Comparison of ENCODE assay signal across 15 mouse cellular contexts in genomic region chr5:142495321-142496096, GRCm38 (mm10). TPM values are rescaled to one million over a fixed set of nuclear protein-coding genes. Genes with fewer than 3 reads are reported as not detected.
DNase-seq lines count a peak whose midpoint lies in the region; ATAC-seq lines count a peak whose summit lies in the region.
"Had no signal": no experiment of that assay in that cellular context is flagged by ENCODE, and none has a peak within 500 bp of the region (broad histone marks: within the 10 kb centered on the region; RNA-seq: fewer than 3 reads in every experiment).

No protein-coding gene starts in this region.

- DNase-seq in heart, postnatal 4 days, result no peak
- peak; percentile 23 for DNase-seq in midbrain, embryonic 14.5 days
- no peak for DNase-seq in midbrain, embryonic 10.5 days (ENCODE audit: low spot score)
- DNase-seq in cerebellum, adult 11-12 months, result peak; percentile 83
- DNase-seq in right cerebral cortex, postnatal 14 days, result no peak
- no peak for DNase-seq in thymus, postnatal 10 days (ENCODE audit: low spot score in 2 of 2)
- DNase-seq: lung, postnatal 4 days; thymus, postnatal 4 days had no signal

- H3K9me3 ChIP-seq in heart, embryonic 12.5 days (replicated peaks), result no peaks in the 10 kb centered on the region
- H3K9me3 ChIP-seq in midbrain, embryonic 14.5 days (ENCODE audit: control insufficient read depth, low read length), result no peaks in the 10 kb centered on the region
- H3K9me3 ChIP-seq in midbrain, embryonic 10.5 days (replicated peaks), result no peaks in the 10 kb centered on the region
- H3K9me3 ChIP-seq in limb, embryonic 12.5 days, result no peaks in the 10 kb centered on the region

- 0 out of 2 replicates have a peak overlapping the region, but pooled peaks have one; percentile 23 for H3K9ac ChIP-seq in heart, embryonic 12.5 days
- H3K9ac ChIP-seq in midbrain, embryonic 14.5 days (replicated peaks; ENCODE audit: low read length), result no peak overlapping the region
- no peak overlapping the region for H3K9ac ChIP-seq in limb, embryonic 12.5 days (replicated peaks)

- no peaks in the 10 kb centered on the region for H3K27me3 ChIP-seq in heart, embryonic 12.5 days (replicated peaks)
- no peaks in the 10 kb centered on the region for H3K27me3 ChIP-seq in midbrain, embryonic 14.5 days (ENCODE audit: control insufficient read depth, insufficient read depth, low read length)
- H3K27me3 ChIP-seq in midbrain, embryonic 10.5 days (ENCODE audit: low read depth, poor library complexity, severe bottlenecking), result no peaks in the 10 kb centered on the region; the same call in 1 of the 2 replicates
- no peaks in the 10 kb centered on the region for H3K27me3 ChIP-seq in limb, embryonic 12.5 days

- 0 out of 2 replicates have a peak overlapping the region, but pooled peaks have one; percentile 10 for H3K4me2 ChIP-seq in heart, embryonic 12.5 days
- H3K4me2 ChIP-seq in midbrain, embryonic 14.5 days (ENCODE audit: low read length), result no peak overlapping the region
- no peak overlapping the region for H3K4me2 ChIP-seq in limb, embryonic 12.5 days

- H3K36me3 ChIP-seq in heart, embryonic 12.5 days, result 0 out of 2 replicates have a peak, but pooled peaks cover 3% of the 10 kb centered on the region
- peaks cover 11% of the 10 kb centered on the region; the same call in 1 of the 2 replicates for H3K36me3 ChIP-seq in midbrain, embryonic 14.5 days (ENCODE audit: control insufficient read depth, insufficient read depth, low read length)
- no peaks in the 10 kb centered on the region for H3K36me3 ChIP-seq in midbrain, embryonic 10.5 days
- H3K36me3 ChIP-seq in limb, embryonic 12.5 days, result no peaks in the 10 kb centered on the region

- WGBS in heart, embryonic 12.5 days, result 50% methylated on average over 14 of the region's 14 CpGs
- 56% methylated on average over 14 of the region's 14 CpGs for WGBS in midbrain, embryonic 14.5 days
- 71% methylated on average over 14 of the region's 14 CpGs for WGBS in midbrain, embryonic 10.5 days
- WGBS in limb, embryonic 12.5 days, result 48% methylated on average over 14 of the region's 14 CpGs

- H3K27ac ChIP-seq in heart, embryonic 12.5 days (ENCODE audit: poor library complexity, severe bottlenecking), result peak overlapping the region; percentile 55
- no peak overlapping the region for H3K27ac ChIP-seq in midbrain, embryonic 14.5 days (replicated peaks; ENCODE audit: low read depth, low read length)
- H3K27ac ChIP-seq in midbrain, embryonic 10.5 days (replicated peaks), result no peak overlapping the region
- 0 out of 2 replicates have a peak overlapping the region, but pooled peaks have one; percentile 17 for H3K27ac ChIP-seq in limb, embryonic 12.5 days
- H3K27ac ChIP-seq: kidney, postnatal 0 days had no signal

- ATAC-seq in heart, embryonic 12.5 days (ENCODE audit: insufficient number of reproducible peaks, low FRiP score), result no peak
- ATAC-seq in midbrain, embryonic 14.5 days (ENCODE audit: low FRiP score, low TSS enrichment), result no peak
- ATAC-seq in limb, embryonic 12.5 days (ENCODE audit: insufficient number of reproducible peaks, insufficient read depth, low FRiP score, low TSS enrichment, low read depth), result no peak
- ATAC-seq: inflammation-experienced regulatory T-cells, adult 6 months had no signal

- H3K4me3 ChIP-seq in heart, embryonic 12.5 days, result no peak overlapping the region
- no peak overlapping the region for H3K4me3 ChIP-seq in midbrain, embryonic 14.5 days (replicated peaks; ENCODE audit: low read depth, low read length)
- H3K4me3 ChIP-seq in midbrain, embryonic 10.5 days, result no peak overlapping the region
- H3K4me3 ChIP-seq in limb, embryonic 12.5 days (replicated peaks), result no peak overlapping the region
- H3K4me3 ChIP-seq: erythroblast, embryonic 14.5 days had no signal

- H3K4me1 ChIP-seq in heart, embryonic 12.5 days (replicated peaks), result peaks cover 23% of the 10 kb centered on the region
- no peaks in the 10 kb centered on the region for H3K4me1 ChIP-seq in midbrain, embryonic 14.5 days (ENCODE audit: control insufficient read depth, insufficient read depth, low read length)
- peaks cover 7% of the 10 kb centered on the region for H3K4me1 ChIP-seq in midbrain, embryonic 10.5 days
- peaks cover 25% of the 10 kb centered on the region for H3K4me1 ChIP-seq in limb, embryonic 12.5 days (replicated peaks)

RNA-seq across cellular contexts. Expression of gene Ap5z1, which starts 31.8 kb away (rescaled TPM):
- 7.3 and 9.9 TPM in 2 replicates for polyA plus RNA-seq in heart, embryonic 12.5 days (2016; fragmentation: Nextera tagmentation; extraction: Ambion mirVana)
- 1 to 10 TPM; 6.0 to 8.2 TPM for total RNA-seq in heart, postnatal 4 days (2021)
- 12.6 and 13.9 TPM in 2 replicates for polyA plus RNA-seq in midbrain, embryonic 14.5 days (2014; fragmentation: Nextera tagmentation; extraction: Ambion mirVana)
- polyA plus RNA-seq in midbrain, embryonic 10.5 days (2016; fragmentation: Nextera tagmentation; extraction: Ambion mirVana), result 12.3 and 14.6 TPM in 2 replicates
- polyA plus RNA-seq in limb, embryonic 12.5 days (2016; fragmentation: Nextera tagmentation; extraction: Ambion mirVana), result 8.8 and 9.2 TPM in 2 replicates

RNA-seq across cellular contexts. Expression of gene Papolb, which starts 34.4 kb away (rescaled TPM):
- polyA plus RNA-seq in heart, embryonic 12.5 days (2016; fragmentation: Nextera tagmentation; extraction: Ambion mirVana), result 0.24 and 0.33 TPM in 2 replicates
- total RNA-seq in heart, postnatal 4 days (2021), result under 1 TPM; 0.18 to 0.19 TPM
- polyA plus RNA-seq in midbrain, embryonic 14.5 days (2014; fragmentation: Nextera tagmentation; extraction: Ambion mirVana), result 0.32 and 0.34 TPM in 2 replicates
- polyA plus RNA-seq in midbrain, embryonic 10.5 days (2016; fragmentation: Nextera tagmentation; extraction: Ambion mirVana), result 0.15 and 0.20 TPM in 2 replicates
- polyA plus RNA-seq in limb, embryonic 12.5 days (2016; fragmentation: Nextera tagmentation; extraction: Ambion mirVana), result 0.13 and 0.27 TPM in 2 replicates
- total RNA-seq: neutrophil, adult 5-6 weeks had no signal
- polyA plus RNA-seq: erythroblast, embryonic 14.5 days; inflammation-experienced regulatory T-cells, adult 6 months; liver, embryonic 16.5 days had no signal

RNA-seq across cellular contexts. Expression of gene Radil, which starts 55.4 kb away (rescaled TPM):
- 9.4 and 10.8 TPM in 2 replicates for polyA plus RNA-seq in heart, embryonic 12.5 days (2016; fragmentation: Nextera tagmentation; extraction: Ambion mirVana)
- 1 to 10 TPM; 3.7 to 5.6 TPM for total RNA-seq in heart, postnatal 4 days (2021)
- polyA plus RNA-seq in midbrain, embryonic 14.5 days (2014; fragmentation: Nextera tagmentation; extraction: Ambion mirVana), result 13.6 and 16.9 TPM in 2 replicates
- 4.9 and 6.1 TPM in 2 replicates for polyA plus RNA-seq in midbrain, embryonic 10.5 days (2016; fragmentation: Nextera tagmentation; extraction: Ambion mirVana)
- 2.8 and 4.4 TPM in 2 replicates for polyA plus RNA-seq in limb, embryonic 12.5 days (2016; fragmentation: Nextera tagmentation; extraction: Ambion mirVana)
- total RNA-seq: neutrophil, adult 5-6 weeks had no signal
- polyA plus RNA-seq: inflammation-experienced regulatory T-cells, adult 6 months had no signal

Comparison
In these comparisons a context has a peak if more than half of its experiments do, and no peak if none do; other contexts are left out.
1. DNase-seq: peak in midbrain, embryonic 14.5 days (single experiment) and cerebellum, adult 11-12 months (single experiment); none in heart, postnatal 4 days (single experiment), midbrain, embryonic 10.5 days (single experiment), right cerebral cortex, postnatal 14 days (single experiment) and thymus, postnatal 10 days (0 of 2).
2. H3K27ac ChIP-seq: peak in heart, embryonic 12.5 days (single experiment) and limb, embryonic 12.5 days (single experiment); none in midbrain, embryonic 14.5 days (single experiment) and midbrain, embryonic 10.5 days (single experiment).